Mouse (Mus musculus): ENCODE data around the gene Vwa2. TPM values are rescaled to one million over a fixed set of nuclear protein-coding genes. Genes with fewer than 3 reads are reported as not detected.

Vwa2 gene
- under 1 TPM in 1 of 2 experiments, not detected in 1; 0.05 TPM for total RNA-seq (2021)
- long read RNA-seq, experiment 1, partial matches to known transcripts = 1 of 1 reads
- long read RNA-seq, experiment 1, other reads (novel, unspliced or antisense) = 0 of 1 reads
- long read RNA-seq, experiment 2 = 0 reads

GRCm38 (mm10) chr19:56873816-56874600 is at the start of gene Vwa2:
TSS of gene Vwa2 (plus strand) at chr19:56874249.
- peak in 1 of 2 experiments; percentile 22 for DNase-seq (ENCODE audit: low spot score in 2 of 2)

DNA sequence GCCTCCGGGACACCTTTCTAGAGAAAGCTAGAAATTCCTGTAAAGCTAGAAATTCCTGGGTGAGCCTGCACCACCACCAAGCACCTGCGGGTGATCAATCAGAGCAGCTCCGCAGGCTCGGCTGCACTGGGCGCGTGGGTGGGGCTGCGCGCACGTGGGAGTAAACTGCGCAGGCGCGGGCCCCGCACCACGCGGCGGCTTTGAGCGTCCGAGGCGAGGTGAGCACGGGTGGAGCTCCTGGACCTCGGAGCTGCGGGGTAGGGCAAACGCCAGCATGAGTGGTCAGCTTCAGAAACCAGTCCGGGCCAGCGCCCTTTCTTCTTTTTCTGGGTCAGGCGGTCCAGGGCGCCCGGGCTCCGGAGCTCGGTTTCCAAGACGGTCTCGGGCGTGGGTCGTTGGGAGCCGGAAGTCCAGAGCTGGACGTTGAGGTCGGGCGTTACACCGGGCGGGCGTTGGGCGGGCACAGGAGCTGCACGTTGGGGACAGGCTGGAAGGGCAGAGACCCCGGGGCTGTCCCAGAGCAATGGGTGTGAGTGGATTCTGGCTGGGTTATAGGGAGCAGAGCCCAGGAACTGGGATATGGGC is 47.9 kb upstream of the Vwa2 start, which contains the start of gene Tdrd1:
Tdrd1 (plus strand) TSS at position 163 of the 585 bp plus-strand sequence.
- no peak for DNase-seq (ENCODE audit: low spot score in 2 of 2)

DNA sequence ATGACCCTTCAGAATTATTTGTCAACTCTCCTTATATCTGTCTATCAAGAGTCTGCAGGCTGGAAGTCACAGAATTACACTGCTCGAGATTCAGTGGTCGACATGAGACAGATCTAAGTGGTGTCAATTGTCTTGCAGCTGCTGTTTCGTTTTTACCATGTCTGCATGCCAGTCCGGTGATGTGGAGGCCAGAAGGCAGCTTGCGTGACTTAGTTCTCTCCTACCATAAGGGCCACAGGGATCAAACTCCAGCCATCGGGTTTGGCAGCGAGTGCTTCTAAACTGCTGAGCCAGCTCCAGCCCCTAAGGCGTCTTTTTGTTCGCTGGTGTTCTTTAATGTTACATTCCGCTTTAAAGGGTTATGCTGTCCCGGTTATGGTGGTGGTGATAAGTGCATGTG is 45.7 kb upstream of the Vwa2 start:
- no peak for DNase-seq (ENCODE audit: low spot score in 2 of 2)

DNA sequence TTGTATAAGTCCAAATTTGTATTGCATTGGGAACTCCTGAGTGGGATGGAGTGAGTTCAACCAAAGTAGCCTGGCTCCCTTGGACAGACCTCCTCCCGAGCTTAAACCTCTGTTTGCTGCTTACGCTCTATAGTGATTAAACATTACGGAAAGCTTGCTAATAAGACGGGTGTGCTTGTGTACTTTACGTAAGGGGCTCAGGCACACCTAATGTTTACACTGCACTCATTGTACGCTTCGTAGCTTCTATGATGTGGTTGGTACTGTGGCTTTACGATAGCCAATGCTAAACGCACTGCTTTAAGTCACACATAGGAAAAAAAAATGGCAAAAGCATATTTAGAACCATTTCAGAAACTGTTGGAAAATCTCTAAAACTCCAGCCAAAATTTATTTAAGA is 44.8 kb upstream of the Vwa2 start:
- DNase-seq (ENCODE audit: low spot score in 2 of 2) = no peak

DNA sequence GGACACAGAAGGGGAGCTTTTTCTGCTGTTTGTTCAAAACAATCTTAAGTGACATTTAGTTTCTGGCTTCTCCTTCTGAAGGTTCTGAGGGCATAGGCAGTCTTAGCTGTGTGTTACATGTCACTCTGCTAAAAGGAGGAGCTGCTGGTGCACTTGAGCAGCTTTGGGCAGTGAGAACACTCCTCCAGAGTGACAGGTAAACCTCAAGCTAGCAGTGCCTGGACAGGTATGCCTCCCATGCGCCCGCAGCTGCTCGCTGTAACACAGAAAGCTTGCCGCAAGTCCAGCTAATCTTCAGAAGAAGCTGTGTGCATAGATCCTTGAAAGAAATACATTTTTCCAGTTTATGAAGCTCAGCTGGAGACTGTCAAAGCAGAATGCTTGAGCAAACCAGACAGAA is 43.9 kb upstream of the Vwa2 start:
- DNase-seq (ENCODE audit: low spot score in 2 of 2) = no peak

DNA sequence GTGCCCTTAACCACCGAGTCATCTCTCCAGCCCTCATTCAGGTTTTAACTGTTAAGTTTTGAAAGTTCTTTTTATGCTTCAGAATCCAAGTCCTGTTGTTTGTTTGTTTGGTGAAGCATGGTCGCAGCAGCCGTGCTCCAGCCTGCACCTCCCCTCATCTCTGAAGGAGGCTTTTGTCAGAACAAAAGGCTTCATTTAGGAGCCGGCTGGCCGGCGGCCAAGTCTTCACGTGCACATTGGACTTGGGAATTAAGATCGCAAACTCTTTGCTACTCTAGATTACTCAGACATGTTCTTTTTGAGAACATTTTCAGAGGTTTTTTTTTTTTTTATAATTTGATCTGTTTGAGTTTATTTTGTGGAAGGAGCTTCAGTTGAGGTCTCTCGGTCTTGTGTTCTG is 38.7 kb upstream of the Vwa2 start:
- DNase-seq (ENCODE audit: low spot score in 2 of 2) = no peak

DNA sequence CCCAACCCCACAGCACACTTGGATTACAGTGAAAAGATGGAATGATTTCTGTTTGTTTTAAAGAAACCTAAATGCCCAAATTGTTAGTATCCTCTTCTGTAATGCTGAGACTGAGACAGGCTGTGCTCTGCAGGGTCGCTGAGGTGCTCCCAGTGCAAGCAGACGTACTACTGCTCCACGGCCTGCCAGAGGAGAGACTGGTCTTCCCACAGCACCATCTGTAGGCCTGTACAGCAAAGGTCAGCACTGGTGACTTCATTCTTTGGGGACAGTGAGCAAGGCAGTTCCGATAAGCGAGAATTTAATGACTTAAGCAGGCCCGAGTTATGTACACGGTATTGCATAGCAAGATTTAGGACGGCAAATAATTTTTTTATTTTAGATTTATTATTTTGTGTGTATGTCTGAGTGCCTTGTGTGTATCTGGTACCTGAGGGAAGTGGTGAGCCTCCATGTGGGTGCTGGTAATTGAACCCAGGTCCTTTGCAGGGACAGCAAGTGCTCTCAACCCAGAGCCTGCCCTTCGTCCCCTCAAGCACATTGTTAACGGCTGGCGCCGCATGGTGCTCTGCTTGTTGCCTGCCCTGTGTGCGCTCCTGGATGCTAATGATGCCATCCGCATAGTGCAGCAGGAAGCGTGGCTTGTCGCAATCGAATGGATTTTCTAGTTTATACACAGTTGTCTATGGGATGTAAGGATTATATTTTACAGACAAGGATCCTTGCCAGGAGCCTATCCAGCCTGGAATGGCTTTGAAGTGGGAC is 34.9 kb upstream of the Vwa2 start:
- no peak for DNase-seq (ENCODE audit: low spot score in 2 of 2)

DNA sequence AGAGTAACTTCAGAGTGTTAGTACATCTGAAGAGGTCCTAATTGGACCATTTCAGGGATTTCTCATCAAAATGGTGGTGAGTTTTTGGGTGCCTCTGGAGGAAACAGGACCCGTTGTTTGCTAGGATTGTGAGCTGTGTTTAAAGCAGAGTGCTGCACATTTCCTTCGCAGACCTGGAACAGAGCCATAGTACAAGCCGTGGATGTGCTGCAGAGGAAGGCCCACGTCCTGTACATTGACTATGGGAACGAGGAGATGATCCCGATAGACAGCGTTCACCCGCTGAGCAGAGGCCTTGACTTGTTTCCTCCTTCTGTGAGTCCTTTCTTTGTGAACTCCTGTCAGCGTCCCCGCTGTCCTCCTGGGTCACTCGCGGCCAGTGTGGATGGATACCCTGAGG is 31.1 kb upstream of the Vwa2 start:
- no peak for DNase-seq (ENCODE audit: low spot score in 2 of 2)

DNA sequence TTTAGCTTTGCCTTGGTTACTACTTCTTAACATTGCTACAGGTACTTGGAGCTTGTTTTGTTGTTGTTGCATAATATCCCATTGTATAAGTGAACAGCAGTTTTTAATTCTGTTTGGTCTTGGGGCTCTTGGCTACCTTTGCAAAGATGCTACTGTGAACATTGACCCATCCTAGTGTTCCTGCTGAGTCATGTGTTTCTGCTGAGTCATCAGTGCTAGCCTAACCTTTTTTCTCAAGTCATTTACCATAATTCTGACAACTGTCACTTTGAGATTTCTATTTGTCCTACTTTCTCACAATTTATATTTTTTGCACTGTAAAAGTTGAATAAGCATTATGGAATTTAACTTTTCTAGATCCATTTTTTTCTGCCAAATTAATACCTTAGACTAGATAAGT is 21.5 kb upstream of the Vwa2 start:
- no peak for DNase-seq (ENCODE audit: low spot score in 2 of 2)

DNA sequence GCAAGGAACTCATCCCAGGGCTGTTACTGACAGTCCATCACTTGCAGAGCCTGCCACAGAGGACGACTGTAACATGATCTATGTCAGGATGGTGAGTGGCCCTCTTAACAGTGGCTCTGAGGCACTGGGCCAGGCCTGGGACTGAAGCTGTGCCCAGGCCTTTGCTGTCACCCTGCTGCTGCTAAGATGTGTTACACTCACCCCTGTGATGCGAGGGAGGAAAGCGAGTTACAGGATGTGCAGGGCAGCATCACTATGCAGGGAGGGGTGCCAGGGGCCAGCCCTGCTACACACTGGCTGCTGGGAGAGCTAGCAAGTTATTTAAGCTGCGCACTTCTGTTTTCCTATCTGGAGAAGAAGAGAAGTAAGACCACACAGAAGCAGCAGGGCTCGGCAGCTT is 17.6 kb upstream of the Vwa2 start:
- no peak for DNase-seq (ENCODE audit: low spot score in 2 of 2)

- no peak for DNase-seq (ENCODE audit: low spot score in 2 of 2)
Observed at GRCm38 (mm10) chr19:56867701-56868100, 6.3 kb upstream of the Vwa2 start.

DNA sequence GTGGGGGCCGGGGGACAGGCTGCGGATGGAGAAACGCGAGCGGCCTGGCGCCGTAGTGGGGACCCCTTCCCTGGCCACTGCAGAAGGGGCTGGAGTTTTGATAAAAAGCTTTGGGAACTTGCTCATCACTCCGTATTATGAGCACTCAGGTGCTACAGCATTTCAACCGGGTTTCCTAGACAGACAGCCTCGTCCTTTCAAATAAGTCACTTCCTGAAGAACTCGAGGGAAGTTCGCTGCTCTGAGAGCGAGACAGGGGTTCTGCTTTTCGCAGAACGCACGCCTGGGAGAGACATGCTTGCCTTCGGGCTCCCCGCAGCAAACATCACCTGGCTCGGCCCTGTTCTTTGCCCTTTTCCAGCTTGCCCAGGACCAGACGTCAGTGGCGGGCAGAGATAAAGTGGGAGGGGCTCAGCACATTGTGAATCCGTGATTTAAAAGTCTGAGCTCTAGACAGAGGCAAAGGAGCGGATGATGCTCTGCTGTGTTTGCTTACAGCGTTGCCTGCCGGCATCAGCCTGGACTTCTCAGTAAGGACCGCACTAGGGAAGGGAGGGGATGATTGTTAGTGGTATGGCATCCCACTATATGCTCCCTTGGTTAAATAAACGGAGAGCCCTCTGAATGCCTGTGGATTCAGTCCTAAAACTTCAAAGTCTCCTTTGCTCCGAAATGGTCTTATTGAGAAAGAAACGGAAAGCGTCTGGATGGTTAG is 709 bp downstream of the Vwa2 start:
- DNase-seq (ENCODE audit: low spot score in 2 of 2) = no peak

GRCm38 (mm10) chr19:56877364-56877763 is 3.3 kb downstream of the Vwa2 start:
- no peak for DNase-seq (ENCODE audit: low spot score in 2 of 2)

- no peak for DNase-seq (ENCODE audit: low spot score in 2 of 2)
Observed at GRCm38 (mm10) chr19:56887879-56888278, 13.8 kb downstream of the Vwa2 start.

DNA sequence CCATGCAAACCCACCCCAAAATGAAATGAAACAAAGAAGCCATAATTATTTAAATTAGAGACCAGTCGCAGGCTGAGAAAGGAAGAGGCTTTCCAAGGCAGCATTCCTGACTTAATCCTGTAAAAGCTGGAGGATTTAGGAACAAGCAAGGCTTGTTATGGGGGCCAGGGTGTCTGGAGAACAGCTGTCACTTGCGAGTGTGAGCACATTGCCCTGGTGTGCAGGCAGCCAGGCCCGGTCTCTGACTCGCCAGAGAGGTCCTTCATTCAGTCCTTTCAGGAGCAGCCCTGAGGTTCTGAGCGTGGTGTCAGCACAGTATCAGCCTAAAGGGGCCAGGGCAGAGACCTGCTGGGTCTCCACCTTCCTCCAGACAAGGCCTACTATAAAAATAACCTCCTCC is 14.6 kb downstream of the Vwa2 start:
- DNase-seq (ENCODE audit: low spot score in 2 of 2) = no peak

- DNase-seq (ENCODE audit: low spot score in 2 of 2) = no peak
Observed at GRCm38 (mm10) chr19:56891438-56891837, 17.4 kb downstream of the Vwa2 start.

- DNase-seq (ENCODE audit: low spot score in 2 of 2) = no peak
Observed at GRCm38 (mm10) chr19:56892586-56892985, 18.5 kb downstream of the Vwa2 start.

DNA sequence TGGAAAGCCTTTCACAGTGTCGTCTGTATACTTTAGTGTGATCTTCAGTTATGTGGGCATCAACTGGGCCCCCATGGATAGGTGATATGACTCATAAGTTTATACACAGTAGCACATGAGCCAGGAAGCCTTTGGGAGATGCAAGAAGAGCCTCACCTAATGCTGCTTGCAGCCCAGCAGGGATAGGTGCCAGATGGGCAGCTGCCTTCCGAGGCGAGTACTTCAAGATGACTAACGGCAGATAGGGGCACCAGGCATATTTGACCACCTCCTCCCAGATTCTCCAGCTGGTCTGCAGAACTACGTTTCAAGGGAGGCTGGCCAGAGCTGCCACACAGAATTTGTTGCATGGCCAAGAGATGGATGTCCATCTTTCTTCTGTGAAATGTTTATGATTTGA is 19.3 kb downstream of the Vwa2 start:
- DNase-seq (ENCODE audit: low spot score in 2 of 2) = no peak

- no peak for DNase-seq (ENCODE audit: low spot score in 2 of 2)
Observed at GRCm38 (mm10) chr19:56897654-56898053, 23.6 kb downstream of the Vwa2 start.

GRCm38 (mm10) chr19:56904095-56904494 is 30.0 kb downstream of the Vwa2 start:
- no peak for DNase-seq (ENCODE audit: low spot score in 2 of 2)

DNA sequence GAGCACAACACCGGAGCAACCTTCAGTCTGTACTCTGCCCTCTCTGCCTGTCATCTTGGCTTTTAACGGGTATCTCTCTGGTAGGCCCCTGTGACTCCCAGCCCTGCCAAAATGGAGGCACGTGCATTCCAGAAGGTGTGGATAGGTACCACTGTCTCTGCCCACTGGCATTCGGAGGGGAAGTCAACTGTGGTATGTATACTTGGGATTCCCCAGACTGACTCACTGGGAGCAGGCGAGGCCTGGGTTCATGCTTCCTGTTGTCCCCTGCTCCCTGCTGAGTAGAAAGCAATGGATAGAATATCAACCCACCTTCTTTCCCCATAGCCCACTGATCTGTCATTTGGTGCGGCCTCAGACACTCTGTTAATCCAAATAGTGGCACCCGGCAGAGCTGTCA is 31.3 kb downstream of the Vwa2 start:
- DNase-seq (ENCODE audit: low spot score in 2 of 2) = no peak

Measured in gastrocnemius, postnatal 4 days (tissue).